Mouse (Mus musculus) bone marrow macrophage, adult 2 months (primary cell): ENCODE measurements at regions not wholly inside any gene's neighbourhood (a gene's known extent, or its start where the extent isn't known, plus 50 kb on each side); places are given as distances from the start of the nearest gene placed in this dataset.

Source experiments
- CTCF ChIP-seq: IDR thresholded peaks from 2 replicates; pipeline ENCODE4 v1.5.1; 2012; ENCODE audit warnings: low read depth, mild to moderate bottlenecking, low read length, moderate library complexity
- POLR2A ChIP-seq: IDR thresholded peaks from 2 replicates; pipeline ENCODE4 v1.6.1; 2012; ENCODE audit warnings: mild to moderate bottlenecking, low read depth, low read length, borderline replicate concordance

- TF ChIP-seq CTCF (no peak), POLR2A (no peak)
Observed at GRCm38 (mm10) chr8:8556152-8556551, 104.9 kb downstream of the Efnb2 start.
